Mouse (Mus musculus) forebrain, embryonic 11.5 days (tissue): ENCODE measurements at regions not wholly inside any gene's neighbourhood (a gene's known extent, or its start where the extent isn't known, plus 50 kb on each side); places are given as distances from the start of the nearest gene placed in this dataset.

Experiments
- ATAC-seq: fragments of 200-750 bp; cut with Nextera tagmentation; replicated peaks from 2 replicates; pipeline ENCODE4 v1.8.0; 2017; ENCODE audit warnings: moderate TSS enrichment; ENCODE audit not compliant: low FRiP score
- DNase-seq: peaks from one replicate; pipeline ENCODE4 v3.0.0-alpha.2; 2017; ENCODE audit warnings: low spot score
- H3K27ac ChIP-seq: fragments of 300-500 bp; sonication (generic); 2 replicates; pipeline ENCODE4 v1.5.1; 2014; ENCODE audit warnings: low read depth, low read length
- H3K27me3 ChIP-seq: fragments of 300-500 bp; sonication (generic); 2 replicates; pipeline ENCODE4 v1.6.1; 2014; ENCODE audit warnings: mild to moderate bottlenecking, low read length, mixed read lengths; ENCODE audit not compliant: control insufficient read depth, insufficient read depth
- H3K36me3 ChIP-seq: fragments of 300-500 bp; sonication (generic); 2 replicates; pipeline ENCODE4 v1.6.1; 2014; ENCODE audit warnings: mild to moderate bottlenecking, low read length, moderate library complexity, mixed read lengths; ENCODE audit not compliant: control insufficient read depth, insufficient read depth
- H3K4me1 ChIP-seq: fragments of 300-500 bp; sonication (generic); replicated peaks from 2 replicates; pipeline ENCODE4 v1.6.1; 2014; ENCODE audit warnings: low read length, mixed read lengths; ENCODE audit not compliant: control insufficient read depth, insufficient read depth
- H3K4me2 ChIP-seq: fragments of 300-500 bp; sonication (generic); 2 replicates; pipeline ENCODE4 v1.6.1; 2014; ENCODE audit warnings: low read depth, mild to moderate bottlenecking, low read length, moderate library complexity, mixed read lengths; ENCODE audit not compliant: severe bottlenecking
- H3K4me3 ChIP-seq: fragments of 300-500 bp; sonication (generic); 2 replicates; pipeline ENCODE4 v1.5.1; 2014; ENCODE audit warnings: low read depth, low read length
- H3K9ac ChIP-seq: fragments of 300-500 bp; sonication (generic); 2 replicates; pipeline ENCODE4 v1.6.1; 2014; ENCODE audit warnings: low read length
- H3K9me3 ChIP-seq: fragments of 300-500 bp; sonication (generic); 2 replicates; pipeline ENCODE4 v1.6.1; 2016; ENCODE audit warnings: low read length, mixed read lengths; ENCODE audit not compliant: control insufficient read depth
- WGBS: fragments of 180-500 bp; shearing (Covaris S2); extraction: QIAGEN DNeasy Blood & Tissue Kit; methylation state at CpG from one replicate; pipeline ENCODE4 v1.1.7; 2014; 5-methylcytosine and 5-hydroxymethylcytosine counted together

GRCm38 (mm10) chr15:64562431-64563111, 254.9 kb upstream of the Gm21798 start:
- no peaks in the 10 kb centered on the region for H3K36me3 ChIP-seq
- H3K9ac ChIP-seq: no peak overlapping the region
- H3K27ac ChIP-seq: no peak overlapping the region
- no peak for DNase-seq
- no peak for ATAC-seq
- H3K9me3 ChIP-seq: no peaks in the 10 kb centered on the region
- no peaks in the 10 kb centered on the region for H3K4me1 ChIP-seq
- H3K4me3 ChIP-seq: no peak overlapping the region
- WGBS: 82% methylated on average over 3 of the region's 3 CpGs
- H3K27me3 ChIP-seq: no peaks in the 10 kb centered on the region
- H3K4me2 ChIP-seq: no peak overlapping the region

- H3K36me3 ChIP-seq: no peaks in the 10 kb centered on the region
- no peak for ATAC-seq
- DNase-seq: no peak
- H3K4me1 ChIP-seq: no peaks in the 10 kb centered on the region
- H3K4me3 ChIP-seq: no peak overlapping the region
- H3K9me3 ChIP-seq: no peaks in the 10 kb centered on the region
- H3K27me3 ChIP-seq: no peaks in the 10 kb centered on the region
- H3K27ac ChIP-seq: no peak overlapping the region
- H3K4me2 ChIP-seq: no peak overlapping the region
- WGBS: 89% methylated on average over 3 of the region's 3 CpGs
- no peak overlapping the region for H3K9ac ChIP-seq
These were observed 252.8 kb upstream of the Gm21798 start for GRCm38 (mm10) chr15:64564703-64565102.

GRCm38 (mm10) chr15:64576891-64577535, 240.5 kb upstream of the Gm21798 start:
- no peak for ATAC-seq
- no peaks in the 10 kb centered on the region for H3K9me3 ChIP-seq
- H3K4me2 ChIP-seq: no peak overlapping the region
- H3K27me3 ChIP-seq: no peaks in the 10 kb centered on the region
- DNase-seq: no peak
- 92% methylated on average over 1 of the region's 1 CpGs for WGBS
- H3K4me1 ChIP-seq: no peaks in the 10 kb centered on the region
- no peaks in the 10 kb centered on the region for H3K36me3 ChIP-seq
- H3K27ac ChIP-seq: no peak overlapping the region
- no peak overlapping the region for H3K4me3 ChIP-seq
- H3K9ac ChIP-seq: no peak overlapping the region

GRCm38 (mm10) chr15:64578991-64579390, 238.5 kb upstream of the Gm21798 start:
- no peak overlapping the region for H3K9ac ChIP-seq
- H3K4me1 ChIP-seq: no peaks in the 10 kb centered on the region
- ATAC-seq (no peak), DNase-seq (no peak)
- no peak overlapping the region for H3K4me3 ChIP-seq
- no peak overlapping the region for H3K4me2 ChIP-seq
- 41% methylated on average over 4 of the region's 4 CpGs for WGBS
- no peaks in the 10 kb centered on the region for H3K9me3 ChIP-seq
- H3K36me3 ChIP-seq: no peaks in the 10 kb centered on the region
- no peak overlapping the region for H3K27ac ChIP-seq
- no peaks in the 10 kb centered on the region for H3K27me3 ChIP-seq

- Histone ChIP-seq H3K4me2 (no peak overlapping the region), H3K36me3 (no peaks in the 10 kb centered on the region), H3K9ac (no peak overlapping the region), H3K27me3 (no peaks in the 10 kb centered on the region), H3K27ac (no peak overlapping the region), H3K4me3 (no peak overlapping the region), H3K9me3 (no peaks in the 10 kb centered on the region), H3K4me1 (no peaks in the 10 kb centered on the region)
- WGBS: 76% methylated on average over 1 of the region's 1 CpGs
- DNase-seq (no peak), ATAC-seq (no peak)
These were observed 237.0 kb upstream of the Gm21798 start for GRCm38 (mm10) chr15:64580481-64580880.

- H3K4me1 ChIP-seq: no peaks in the 10 kb centered on the region
- H3K9me3 ChIP-seq: no peaks in the 10 kb centered on the region
- no peaks in the 10 kb centered on the region for H3K36me3 ChIP-seq
- ATAC-seq (no peak), DNase-seq (no peak)
- H3K4me3 ChIP-seq: no peak overlapping the region
- no peaks in the 10 kb centered on the region for H3K27me3 ChIP-seq
- H3K9ac ChIP-seq: no peak overlapping the region
- no peak overlapping the region for H3K27ac ChIP-seq
- H3K4me2 ChIP-seq: no peak overlapping the region
- WGBS: 87% methylated on average over 5 of the region's 5 CpGs
These were observed 236.4 kb upstream of the Gm21798 start for GRCm38 (mm10) chr15:64581046-64581445.

- Histone ChIP-seq H3K27ac (no peak overlapping the region), H3K27me3 (no peaks in the 10 kb centered on the region), H3K9me3 (no peaks in the 10 kb centered on the region), H3K9ac (no peak overlapping the region), H3K4me2 (no peak overlapping the region), H3K4me1 (no peaks in the 10 kb centered on the region), H3K4me3 (no peak overlapping the region), H3K36me3 (no peaks in the 10 kb centered on the region)
- 86% methylated on average over 6 of the region's 6 CpGs for WGBS
- DNase-seq (no peak), ATAC-seq (no peak)
These were observed 233.4 kb upstream of the Gm21798 start for GRCm38 (mm10) chr15:64584129-64584528.

GRCm38 (mm10) chr15:64586776-64587175, 230.7 kb upstream of the Gm21798 start:
- Histone ChIP-seq H3K36me3 (no peaks in the 10 kb centered on the region), H3K27me3 (no peaks in the 10 kb centered on the region), H3K9ac (no peak overlapping the region), H3K4me1 (peaks cover 1% of the 10 kb centered on the region; the same call in 1 of the 2 replicates), H3K4me3 (no peak overlapping the region), H3K9me3 (no peaks in the 10 kb centered on the region), H3K27ac (no peak overlapping the region), H3K4me2 (no peak overlapping the region)
- no peak for DNase-seq
- 95% methylated on average over 3 of the region's 3 CpGs for WGBS
- no peak for ATAC-seq
